Mouse (Mus musculus) ES-Bruce4 (cell line): ENCODE measurements around the gene Adh1. TPM values are rescaled to one million over a fixed set of nuclear protein-coding genes. Genes with fewer than 3 reads are reported as not detected.

Source experiments
- H3K27ac ChIP-seq: 2 replicates; pipeline ENCODE4 v1.5.1; 2012; ENCODE audit warnings: low read length, inconsistent platforms; ENCODE audit not compliant: insufficient read depth
- H3K27me3 ChIP-seq: 2 replicates; pipeline ENCODE4 v1.6.1; 2012; ENCODE audit warnings: mild to moderate bottlenecking, low read length, inconsistent platforms; ENCODE audit not compliant: control insufficient read depth, poor library complexity, insufficient read depth, severe bottlenecking
- H3K36me3 ChIP-seq: 2 replicates; pipeline ENCODE4 v1.6.1; 2012; ENCODE audit warnings: inconsistent platforms, mild to moderate bottlenecking, low read length, moderate library complexity; ENCODE audit not compliant: control insufficient read depth, poor library complexity, insufficient read depth, severe bottlenecking
- H3K4me1 ChIP-seq: one replicate; pipeline ENCODE4 v1.8.1; 2011; ENCODE audit warnings: low read length; ENCODE audit not compliant: control insufficient read depth, insufficient read depth
- H3K4me3 ChIP-seq: 2 replicates; pipeline ENCODE4 v1.5.1; 2011; ENCODE audit warnings: low read depth, mild to moderate bottlenecking, low read length
- H3K9ac ChIP-seq: 2 replicates; pipeline ENCODE4 v1.6.1; 2012; ENCODE audit warnings: low read depth, mild to moderate bottlenecking, inconsistent platforms; ENCODE audit not compliant: poor library complexity, severe bottlenecking
- H3K9me3 ChIP-seq: replicated peaks from 2 replicates; pipeline ENCODE4 v1.6.1; 2012; ENCODE audit warnings: mild to moderate bottlenecking, low read length, inconsistent platforms; ENCODE audit not compliant: control insufficient read depth, poor library complexity, insufficient read depth, severe bottlenecking
- CTCF ChIP-seq: IDR thresholded peaks from one replicate; pipeline ENCODE4 v1.8.1; 2011; ENCODE audit warnings: low read depth, low read length
- EP300 ChIP-seq: IDR thresholded peaks from 2 replicates; pipeline ENCODE4 v1.6.1; 2011; ENCODE audit warnings: low read depth, low read length; ENCODE audit not compliant: insufficient read depth
- POLR2A ChIP-seq: IDR thresholded peaks from one replicate; pipeline ENCODE4 v1.8.1; 2011; ENCODE audit warnings: low read length; ENCODE audit not compliant: insufficient read depth
- polyA plus RNA-seq: library from polyadenylated mRNA; stranded (reverse); fragments of >200 nt; gene quantifications from 2 replicates; pipeline ENCODE4 v1.2.4, GENCODE M21; 2011; ENCODE audit warnings: low read depth; ENCODE audit not compliant: missing spikeins, insufficient read depth, insufficient read length

Gene Adh1
- polyA plus RNA-seq, 1 experiment, result 0.54 TPM

DNA sequence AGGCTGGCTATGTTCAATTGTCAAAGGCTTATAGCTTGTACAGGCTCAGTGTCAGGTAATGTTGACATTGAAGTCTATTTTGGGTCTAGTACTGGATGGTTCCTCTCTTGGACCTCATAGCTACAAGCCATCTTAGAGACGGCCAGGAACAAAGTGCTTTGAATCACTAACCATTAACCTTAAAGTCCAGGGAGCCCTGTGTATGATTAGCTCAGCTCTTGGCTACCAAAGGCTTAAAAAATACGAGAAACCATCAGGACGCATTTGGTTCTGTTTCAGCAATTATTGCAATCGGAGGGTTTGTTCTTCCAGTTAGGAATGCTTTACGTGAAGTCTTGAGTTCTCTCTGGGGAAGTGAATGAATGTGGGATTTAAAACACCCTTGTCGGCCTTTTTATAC, 17.9 kb upstream of the Adh1 start:
- no peak for TF ChIP-seq CTCF
- no peak for TF ChIP-seq EP300
- no peak overlapping the region for H3K27ac ChIP-seq
- no peaks in the 10 kb centered on the region for H3K9me3 ChIP-seq
- H3K4me3 ChIP-seq, result no peak overlapping the region
- no peaks in the 10 kb centered on the region for H3K27me3 ChIP-seq
- H3K4me1 ChIP-seq, result no peaks in the 10 kb centered on the region
- no peak overlapping the region for H3K9ac ChIP-seq
- H3K36me3 ChIP-seq, result no peaks in the 10 kb centered on the region

DNA sequence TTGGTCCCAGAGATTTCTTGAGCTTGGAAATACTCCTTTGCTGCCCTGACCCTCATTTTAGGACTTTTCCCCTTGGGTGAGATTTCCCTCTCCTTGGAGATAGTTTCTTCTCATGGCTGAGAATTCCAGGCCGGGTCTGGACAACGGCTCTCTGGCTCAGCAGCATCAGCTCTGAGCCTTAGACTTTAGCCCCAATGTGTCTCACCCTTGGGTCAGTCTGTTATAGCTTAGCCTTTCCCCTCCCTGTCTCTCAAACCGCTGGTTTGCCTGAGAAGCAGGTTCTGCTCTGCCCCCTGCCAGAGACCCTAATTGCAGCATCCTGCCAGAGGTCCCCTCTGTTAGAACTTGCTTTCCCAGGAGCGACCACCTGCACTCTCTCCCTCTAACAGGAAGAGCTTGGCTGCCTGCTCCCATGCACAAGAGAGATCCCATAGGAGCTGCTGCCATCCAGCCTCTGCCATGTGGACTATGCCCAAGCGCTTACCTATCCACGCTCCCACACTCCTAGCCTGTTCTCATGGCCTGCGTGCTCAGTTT, 16.4 kb upstream of the Adh1 start:
- Histone ChIP-seq H3K27me3 (no peaks in the 10 kb centered on the region), H3K36me3 (no peaks in the 10 kb centered on the region), H3K4me3 (no peak overlapping the region), H3K27ac (no peak overlapping the region), H3K4me1 (no peaks in the 10 kb centered on the region), H3K9me3 (no peaks in the 10 kb centered on the region), H3K9ac (no peak overlapping the region)
- no peak for TF ChIP-seq EP300
- TF ChIP-seq POLR2A, result no peak
- no peak for TF ChIP-seq CTCF

DNA sequence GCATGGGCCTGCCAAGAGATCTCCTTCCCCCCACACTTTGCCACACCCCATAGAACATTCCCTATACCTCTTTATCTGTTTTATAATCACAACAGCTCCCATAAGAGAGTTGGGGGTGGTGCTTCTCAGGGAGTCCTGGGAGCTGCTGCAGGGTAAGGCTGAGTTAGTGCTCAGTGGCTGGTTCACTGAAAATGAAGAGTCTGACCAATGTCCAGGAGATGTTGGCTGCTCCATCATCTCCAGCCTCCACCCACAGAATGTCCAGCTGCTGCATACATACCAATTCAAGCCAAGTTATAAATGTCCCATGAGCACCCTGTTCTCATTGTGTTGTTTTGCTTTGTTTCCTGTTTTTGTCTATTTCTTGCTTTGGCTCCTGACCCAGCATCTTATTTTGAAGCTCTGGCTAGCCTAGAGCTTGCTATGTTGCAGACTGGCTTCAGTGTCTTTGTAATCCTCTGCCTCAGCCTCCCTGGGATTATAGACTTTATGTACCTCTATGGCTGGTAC, 14.2 kb upstream of the Adh1 start:
- H3K27ac ChIP-seq, result no peak overlapping the region
- H3K4me3 ChIP-seq, result no peak overlapping the region
- TF ChIP-seq EP300, result no peak
- no peak for TF ChIP-seq CTCF
- no peak for TF ChIP-seq POLR2A
- no peaks in the 10 kb centered on the region for H3K9me3 ChIP-seq
- H3K9ac ChIP-seq, result no peak overlapping the region
- H3K36me3 ChIP-seq, result no peaks in the 10 kb centered on the region
- H3K27me3 ChIP-seq, result no peaks in the 10 kb centered on the region
- H3K4me1 ChIP-seq, result no peaks in the 10 kb centered on the region

DNA sequence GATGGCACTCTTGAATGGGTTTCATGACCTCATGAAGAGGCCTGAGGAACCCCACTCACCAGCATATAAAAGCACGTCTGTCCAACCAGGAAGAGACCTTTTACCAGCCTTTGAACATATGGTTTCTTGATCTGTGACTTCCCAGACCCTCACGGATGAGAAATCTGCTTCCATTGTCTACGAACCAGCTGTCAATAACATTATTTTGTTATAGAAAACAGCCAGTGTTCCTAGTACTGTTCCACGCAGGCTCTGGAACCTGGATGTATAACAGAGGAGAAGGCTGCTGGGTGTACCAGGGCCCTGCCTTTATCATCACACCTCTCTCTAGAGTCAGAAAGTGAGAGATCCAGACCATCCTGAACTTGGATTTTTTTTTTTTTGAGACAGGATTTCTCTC, 13.6 kb upstream of the Adh1 start:
- H3K4me3 ChIP-seq, result no peak overlapping the region
- H3K27me3 ChIP-seq, result no peaks in the 10 kb centered on the region
- TF ChIP-seq CTCF, result no peak
- no peak for TF ChIP-seq POLR2A
- no peak for TF ChIP-seq EP300
- H3K9me3 ChIP-seq, result no peaks in the 10 kb centered on the region
- no peak overlapping the region for H3K27ac ChIP-seq
- no peak overlapping the region for H3K9ac ChIP-seq
- H3K4me1 ChIP-seq, result no peaks in the 10 kb centered on the region
- H3K36me3 ChIP-seq, result no peaks in the 10 kb centered on the region

DNA sequence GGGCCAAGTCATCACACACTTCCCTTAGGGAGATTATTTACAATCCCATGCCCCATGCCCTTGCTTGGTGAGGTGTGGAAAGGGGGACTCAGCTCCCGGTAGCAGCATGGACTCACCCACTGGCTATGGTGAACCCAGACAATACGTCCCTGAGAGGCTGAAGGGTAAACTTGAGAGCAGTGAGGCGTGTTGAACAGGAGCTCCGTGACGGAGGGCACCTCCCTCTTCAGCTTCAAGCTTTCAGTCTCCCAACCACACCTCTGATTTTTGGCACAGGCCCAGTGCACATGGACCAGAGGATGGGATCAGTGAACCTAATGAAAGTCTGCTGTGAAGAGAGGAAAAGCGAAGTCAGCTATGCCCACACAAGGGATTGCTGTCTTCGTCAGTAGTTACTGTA, 12.8 kb upstream of the Adh1 start:
- Histone ChIP-seq H3K9me3 (no peaks in the 10 kb centered on the region), H3K9ac (no peak overlapping the region), H3K4me3 (no peak overlapping the region), H3K36me3 (no peaks in the 10 kb centered on the region), H3K27ac (no peak overlapping the region), H3K27me3 (no peaks in the 10 kb centered on the region), H3K4me1 (no peaks in the 10 kb centered on the region)
- TF ChIP-seq POLR2A (no peak), CTCF (no peak), EP300 (no peak)

DNA sequence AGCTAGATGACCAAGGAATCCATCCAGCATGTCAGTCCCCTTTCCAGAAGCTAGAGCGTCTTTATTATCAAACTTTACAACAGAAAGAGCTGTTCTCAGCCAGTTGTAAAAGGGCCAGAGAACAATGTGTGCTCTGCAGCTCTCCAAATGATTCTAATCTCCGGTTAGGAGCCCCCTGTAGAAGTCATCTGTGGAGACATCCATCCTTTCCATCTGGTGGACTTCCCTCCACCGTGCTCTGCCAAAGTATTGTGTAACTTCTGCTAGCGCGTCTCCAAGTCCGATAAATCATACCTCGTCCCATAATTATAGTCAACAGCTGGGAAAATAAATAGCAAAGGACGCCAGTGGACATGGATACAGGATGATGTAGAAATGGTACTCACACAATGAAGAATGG, 12.0 kb upstream of the Adh1 start:
- Histone ChIP-seq H3K4me1 (no peaks in the 10 kb centered on the region), H3K4me3 (no peak overlapping the region), H3K9me3 (no peaks in the 10 kb centered on the region), H3K9ac (no peak overlapping the region), H3K27ac (no peak overlapping the region), H3K27me3 (no peaks in the 10 kb centered on the region), H3K36me3 (no peaks in the 10 kb centered on the region)
- TF ChIP-seq CTCF (no peak), POLR2A (no peak), EP300 (no peak)
